Mouse (Mus musculus) cortical plate, adult 2 months (tissue): ENCODE measurements at regions not wholly inside any gene's neighbourhood (a gene's known extent, or its start where the extent isn't known, plus 50 kb on each side); places are given as distances from the start of the nearest gene placed in this dataset.

Experiments
- H3K27ac ChIP-seq: fragments of 200-500 bp; 2 replicates; pipeline ENCODE4 v1.5.1; 2012; ENCODE audit warnings: low read length, control low read depth, inconsistent platforms; ENCODE audit not compliant: insufficient read depth
- H3K4me1 ChIP-seq: fragments of 200-500 bp; 2 replicates; pipeline ENCODE4 v1.6.1; 2011; ENCODE audit warnings: low read length; ENCODE audit not compliant: control insufficient read depth, insufficient read depth
- H3K4me3 ChIP-seq: fragments of 200-500 bp; 2 replicates; pipeline ENCODE4 v1.5.1; 2011; ENCODE audit warnings: mild to moderate bottlenecking, low read length, control low read depth; ENCODE audit not compliant: insufficient read depth
- CTCF ChIP-seq: fragments of 200-500 bp; IDR thresholded peaks from 2 replicates; pipeline ENCODE4 v1.5.1; 2011; ENCODE audit warnings: mild to moderate bottlenecking, control low read depth, low read length; ENCODE audit not compliant: insufficient read depth; ENCODE audit errors: extremely low read depth
- POLR2A ChIP-seq: fragments of 200-500 bp; IDR thresholded peaks from 2 replicates; pipeline ENCODE4 v1.6.1; 2011; ENCODE audit warnings: mild to moderate bottlenecking, low read length, control low read depth; ENCODE audit not compliant: insufficient read depth; ENCODE audit errors: extremely low read depth

- TF ChIP-seq POLR2A (no peak), CTCF (no peak)
- Histone ChIP-seq H3K27ac (no peak overlapping the region), H3K4me1 (no peaks in the 10 kb centered on the region), H3K4me3 (no peak overlapping the region)
Measured at GRCm38 (mm10) chr14:71674564-71674963, 817.1 kb downstream of the Gm9195 start.

GRCm38 (mm10) chr14:71673837-71674236 is 817.8 kb downstream of the Gm9195 start:
- Histone ChIP-seq H3K4me3 (no peak overlapping the region), H3K27ac (no peak overlapping the region), H3K4me1 (no peaks in the 10 kb centered on the region)
- TF ChIP-seq POLR2A = no peak
- no peak for TF ChIP-seq CTCF

GRCm38 (mm10) chr14:71672481-71672880 is 819.2 kb downstream of the Gm9195 start:
- Histone ChIP-seq H3K4me1 (no peaks in the 10 kb centered on the region), H3K27ac (no peak overlapping the region), H3K4me3 (no peak overlapping the region)
- TF ChIP-seq POLR2A (no peak), CTCF (no peak)

GRCm38 (mm10) chr14:71671994-71672393 is 819.6 kb downstream of the Gm9195 start:
- H3K27ac ChIP-seq = no peak overlapping the region
- H3K4me1 ChIP-seq = no peaks in the 10 kb centered on the region
- H3K4me3 ChIP-seq = no peak overlapping the region
- TF ChIP-seq CTCF (no peak), POLR2A (no peak)

GRCm38 (mm10) chr14:71670435-71670834 is 821.2 kb downstream of the Gm9195 start:
- Histone ChIP-seq H3K4me3 (no peak overlapping the region), H3K27ac (no peak overlapping the region)
- TF ChIP-seq CTCF = peak; percentile 60
- no peak for TF ChIP-seq POLR2A

GRCm38 (mm10) chr14:71666656-71667055 is 825.0 kb downstream of the Gm9195 start:
- Histone ChIP-seq H3K27ac (no peak overlapping the region), H3K4me3 (no peak overlapping the region)
- TF ChIP-seq CTCF (no peak), POLR2A (no peak)

More at GRCm38 (mm10) chr14:71670435-71670834, 821.2 kb downstream of the Gm9195 start:
- H3K4me1 ChIP-seq = no peaks in the 10 kb centered on the region

GRCm38 (mm10) chr14:71660166-71660565 is 831.5 kb downstream of the Gm9195 start:
- Histone ChIP-seq H3K4me3 (no peak overlapping the region), H3K4me1 (no peaks in the 10 kb centered on the region), H3K27ac (no peak overlapping the region)
- no peak for TF ChIP-seq CTCF
- no peak for TF ChIP-seq POLR2A

More at GRCm38 (mm10) chr14:71666656-71667055, 825.0 kb downstream of the Gm9195 start:
- H3K4me1 ChIP-seq = no peaks in the 10 kb centered on the region

GRCm38 (mm10) chr14:71654785-71655627 is 836.6 kb downstream of the Gm9195 start:
- TF ChIP-seq CTCF (no peak), POLR2A (no peak)
- Histone ChIP-seq H3K4me3 (no peak overlapping the region), H3K27ac (no peak overlapping the region), H3K4me1 (no peaks in the 10 kb centered on the region)

GRCm38 (mm10) chr14:71642536-71642935 is 849.1 kb downstream of the Gm9195 start:
- TF ChIP-seq CTCF (no peak), POLR2A (no peak)
- no peak overlapping the region for H3K4me3 ChIP-seq

GRCm38 (mm10) chr14:71639083-71639482 is 852.6 kb downstream of the Gm9195 start:
- no peak overlapping the region for H3K27ac ChIP-seq
- H3K4me1 ChIP-seq = no peaks in the 10 kb centered on the region
- no peak overlapping the region for H3K4me3 ChIP-seq
- TF ChIP-seq CTCF (no peak), POLR2A (no peak)

More at GRCm38 (mm10) chr14:71642536-71642935, 849.1 kb downstream of the Gm9195 start:
- H3K27ac ChIP-seq = no peak overlapping the region
- no peaks in the 10 kb centered on the region for H3K4me1 ChIP-seq
